Comparison of ENCODE assay signal across 8 mouse cellular contexts in the genomic region with DNA sequence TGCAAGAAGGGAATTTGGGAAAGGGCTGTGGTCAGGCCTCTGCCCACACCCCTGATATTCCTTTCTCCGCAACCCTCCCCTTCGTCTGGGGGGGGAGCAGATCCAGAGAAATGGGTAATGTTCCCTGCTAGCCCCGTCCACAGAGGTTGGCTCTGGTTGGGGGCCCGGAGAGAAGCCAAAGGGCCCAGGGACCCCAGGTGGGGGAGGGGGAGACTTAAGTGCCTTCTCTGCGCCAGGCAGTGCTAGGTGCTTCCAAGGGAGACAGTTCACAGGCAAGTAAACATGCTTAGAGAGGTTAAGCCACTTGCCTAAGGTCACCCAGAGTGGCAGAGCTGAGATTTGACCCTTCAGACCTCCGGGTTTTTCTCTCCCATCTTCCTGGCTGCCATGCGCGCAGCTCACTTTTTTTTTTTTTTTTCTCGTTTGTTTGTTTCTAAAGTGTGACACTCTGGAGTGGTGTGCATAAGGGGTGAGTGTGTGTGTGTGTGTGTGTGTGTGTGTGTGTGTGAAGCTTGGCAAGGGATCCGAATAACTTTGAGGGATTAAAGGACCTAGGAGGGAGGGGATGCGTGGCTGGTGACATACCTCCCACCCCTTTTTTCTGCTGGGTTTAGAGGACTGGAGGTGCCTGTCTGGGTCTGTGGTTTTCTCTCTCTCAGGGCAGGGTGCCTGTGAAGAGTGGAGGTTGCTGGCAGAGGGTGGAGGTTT. TPM values are rescaled to one million over a fixed set of nuclear protein-coding genes. Genes with fewer than 3 reads are reported as not detected.
A peak's percentile ranks its signal among the peaks of the same experiment; 100 is the strongest.
DNase-seq lines count a peak whose midpoint lies in the region; ATAC-seq and TF ChIP-seq lines count a peak whose summit lies in the region.

No protein-coding gene starts in this region.

- peaks cover 11% of the 10 kb centered on the region for H3K36me3 ChIP-seq in heart, embryonic 10.5 days
- H3K36me3 ChIP-seq in liver, postnatal 0 days (replicated peaks; ENCODE audit: insufficient read depth, low read length): no peaks in the 10 kb centered on the region

- TF ChIP-seq EP300 in liver, postnatal 0 days (IDR thresholded peaks at IDR 0.05; ENCODE audit: low read depth): no peak

- H3K27me3 ChIP-seq in heart, embryonic 10.5 days (ENCODE audit: insufficient read depth, poor library complexity, severe bottlenecking): no peaks in the 10 kb centered on the region
- no peaks in the 10 kb centered on the region for H3K27me3 ChIP-seq in liver, postnatal 0 days (ENCODE audit: insufficient read depth, low read length)

- H3K4me2 ChIP-seq in liver, postnatal 0 days (ENCODE audit: low read depth, low read length): peak overlapping the region; percentile 83

- 33% methylated on average over 11 of the region's 11 CpGs for WGBS in heart, embryonic 10.5 days
- 44% methylated on average over 11 of the region's 11 CpGs for WGBS in liver, postnatal 0 days (ENCODE audit: insufficient replicate concordance)

- intact Hi-C loops in heart, postnatal 25 days (cut with DNase I): no loop called here

- H3K9me3 ChIP-seq in heart, embryonic 10.5 days: no peaks in the 10 kb centered on the region
- no peaks in the 10 kb centered on the region for H3K9me3 ChIP-seq in liver, postnatal 0 days (ENCODE audit: low read length)

- no peak for TF ChIP-seq POLR2A in embryonic fibroblast, embryonic 13.5 days (IDR thresholded peaks at IDR 0.05; ENCODE audit: low read depth, low read length)

- H3K27ac ChIP-seq in heart, embryonic 10.5 days: peak overlapping the region; percentile 97
- H3K27ac ChIP-seq in embryonic fibroblast, embryonic 13.5 days (ENCODE audit: insufficient read depth, low read length): peak overlapping the region; percentile 90
- peak overlapping the region; percentile 77 for H3K27ac ChIP-seq in liver, postnatal 0 days (ENCODE audit: low read depth)

- H3K4me1 ChIP-seq in heart, embryonic 10.5 days: peaks cover 96% of the 10 kb centered on the region
- peaks cover 40% of the 10 kb centered on the region for H3K4me1 ChIP-seq in embryonic fibroblast, embryonic 13.5 days (ENCODE audit: control insufficient read depth, insufficient read depth, low read length)
- peaks cover 88% of the 10 kb centered on the region for H3K4me1 ChIP-seq in liver, postnatal 0 days (ENCODE audit: insufficient read depth)

- ATAC-seq in liver, postnatal 0 days: no peak
- ATAC-seq in megakaryocyte-erythroid progenitor cell, adult 5-6 weeks (replicated peaks; ENCODE audit: low FRiP score, low TSS enrichment, poor library complexity, severe bottlenecking): no peak

- H3K9ac ChIP-seq in liver, postnatal 0 days (replicated peaks): 0 out of 2 replicates have a peak overlapping the region, but pooled peaks have one; percentile 18

- no peak for TF ChIP-seq CTCF in embryonic fibroblast, embryonic 13.5 days (IDR thresholded peaks at IDR 0.05; ENCODE audit: borderline replicate concordance, insufficient read depth, low read length)
- no peak for TF ChIP-seq CTCF in liver, postnatal 0 days (IDR thresholded peaks at IDR 0.05; ENCODE audit: low read depth)

- no peak for DNase-seq in heart, embryonic 10.5 days (ENCODE audit: low spot score)
- no peak for DNase-seq in heart, postnatal 25 days (ENCODE audit: low spot score)
- peak; percentile 84 for DNase-seq in CD4-positive, CD25-positive, alpha-beta regulatory T cell, adult 2 months (ENCODE audit: low read depth, low spot score)
- DNase-seq in liver, postnatal 0 days: no peak
- no peak for DNase-seq in layer of hippocampus, postnatal 14 days (ENCODE audit: low spot score in 2 of 2)
- DNase-seq in adrenal gland, postnatal 36 days: no peak

- H3K4me3 ChIP-seq in heart, embryonic 10.5 days: peak overlapping the region; percentile 31
- H3K4me3 ChIP-seq in embryonic fibroblast, embryonic 13.5 days (ENCODE audit: insufficient read depth, low read length): no peak overlapping the region
- H3K4me3 ChIP-seq in liver, postnatal 0 days (ENCODE audit: low read depth, low read length): no peak overlapping the region

RNA-seq across cellular contexts. Expression of a gene that starts 17.4 kb away (rescaled TPM):
- 30.4 and 36.9 TPM in 2 replicates for polyA plus RNA-seq in heart, embryonic 10.5 days (2016; fragmentation: Nextera tagmentation; extraction: Ambion mirVana)
- 10 to 100 TPM; 11.8 TPM for total RNA-seq in heart, postnatal 25 days (2021)
- polyA plus RNA-seq in embryonic fibroblast, embryonic 13.5 days (2011; ENCODE audit: insufficient read length, low read depth, missing spikeins): 26.8 and 28.2 TPM in 2 replicates
- 5.4 and 5.6 TPM in 2 replicates for polyA plus RNA-seq in liver, postnatal 0 days (2015; fragmentation: Nextera tagmentation; extraction: Ambion mirVana)
- 10 to 100 TPM; 20.2 to 20.3 TPM for total RNA-seq in layer of hippocampus, postnatal 14 days (2021)
- 7.8 and 15.9 TPM in 2 replicates for total RNA-seq in megakaryocyte-erythroid progenitor cell, adult 5-6 weeks (2014; fragmentation: Nextera tagmentation)
- total RNA-seq in megakaryocyte-erythroid progenitor cell, adult 5-6 weeks (2017): 2.2 and 3.0 TPM in 2 replicates
- total RNA-seq in adrenal gland, postnatal 36 days (2021): 10 to 100 TPM; 20.0 to 24.5 TPM

RNA-seq across cellular contexts. Expression of a gene that starts 37.5 kb away (rescaled TPM):
- polyA plus RNA-seq in heart, embryonic 10.5 days (2016; fragmentation: Nextera tagmentation; extraction: Ambion mirVana): 39.3 and 47.7 TPM in 2 replicates
- under 1 TPM; 0.28 to 0.52 TPM for total RNA-seq in heart, postnatal 25 days (2021)
- polyA plus RNA-seq in embryonic fibroblast, embryonic 13.5 days (2011; ENCODE audit: insufficient read length, low read depth, missing spikeins): 7.4 and 11.8 TPM in 2 replicates
- 19.1 and 22.3 TPM in 2 replicates for polyA plus RNA-seq in liver, postnatal 0 days (2015; fragmentation: Nextera tagmentation; extraction: Ambion mirVana)
- under 1 TPM; 0.81 to 0.97 TPM for total RNA-seq in layer of hippocampus, postnatal 14 days (2021)
- total RNA-seq in megakaryocyte-erythroid progenitor cell, adult 5-6 weeks (2014; fragmentation: Nextera tagmentation): 85.0 and 101 TPM in 2 replicates
- 67.8 and 78.7 TPM in 2 replicates for total RNA-seq in megakaryocyte-erythroid progenitor cell, adult 5-6 weeks (2017)
- 1 to 10 TPM in 1 of 2 experiments, under 1 TPM in 1; 0.89 to 1.5 TPM for total RNA-seq in adrenal gland, postnatal 36 days (2021)

RNA-seq across cellular contexts. Expression of a gene that starts 37.8 kb away (rescaled TPM):
- 1.0 and 1.1 TPM in 2 replicates for polyA plus RNA-seq in heart, embryonic 10.5 days (2016; fragmentation: Nextera tagmentation; extraction: Ambion mirVana)
- 1 to 10 TPM in 1 of 2 experiments, under 1 TPM in 1; 0.52 to 1.1 TPM for total RNA-seq in heart, postnatal 25 days (2021)
- polyA plus RNA-seq in embryonic fibroblast, embryonic 13.5 days (2011; ENCODE audit: insufficient read length, low read depth, missing spikeins): not detected in 2 replicates
- polyA plus RNA-seq in liver, postnatal 0 days (2015; fragmentation: Nextera tagmentation; extraction: Ambion mirVana): not detected in 2 replicates
- 1 to 10 TPM; 2.2 TPM for total RNA-seq in layer of hippocampus, postnatal 14 days (2021)
- total RNA-seq in megakaryocyte-erythroid progenitor cell, adult 5-6 weeks (2014; fragmentation: Nextera tagmentation): not detected in 2 replicates
- not detected in 2 replicates for total RNA-seq in megakaryocyte-erythroid progenitor cell, adult 5-6 weeks (2017)
- total RNA-seq in adrenal gland, postnatal 36 days (2021): not detected

Comparison
In these comparisons a context has a peak if more than half of its experiments do, and no peak if none do; other contexts are left out.
1. RNA of a gene that starts 37.5 kb away (total RNA-seq): 67.8 to 101 TPM in megakaryocyte-erythroid progenitor cell, adult 5-6 weeks; 0.89 to 1.5 TPM in adrenal gland, postnatal 36 days, 0.81 to 0.97 TPM in layer of hippocampus, postnatal 14 days and 0.28 to 0.52 TPM in heart, postnatal 25 days; every median in the first group is over 10 times any median in the second.
2. Peak in every context shown above with its lines, with median percentiles within 50 percentile points of each other: H3K27ac ChIP-seq.